Mouse (Mus musculus): ENCODE measurements around the gene Ppp1r13l. TPM values are rescaled to one million over a fixed set of nuclear protein-coding genes. Genes with fewer than 3 reads are reported as not detected.

Ppp1r13l gene
- polyA plus RNA-seq, 1 experiment from 2014 or later, result 4.1 TPM

DNA sequence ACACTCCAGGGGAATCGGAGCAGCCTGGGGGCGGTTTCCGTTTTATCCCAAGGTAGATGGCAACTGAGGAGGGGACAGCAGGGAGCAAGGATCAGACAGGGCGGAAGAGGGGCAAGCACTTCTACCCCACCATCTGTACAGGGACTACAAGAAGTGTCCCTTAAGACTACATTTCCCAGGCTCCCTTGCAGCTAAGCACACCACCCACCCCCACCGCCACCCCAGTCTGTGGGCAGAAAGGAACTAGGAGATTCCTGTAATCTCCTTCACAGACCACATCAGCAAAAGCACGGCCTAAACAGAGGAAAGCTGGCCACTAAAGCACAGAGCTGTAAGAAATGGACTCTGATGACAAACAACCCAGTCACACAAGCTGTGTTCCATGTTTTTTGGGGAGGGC is 66.8 kb downstream of the Ppp1r13l start:
- H3K9ac ChIP-seq (replicated peaks), result 0 out of 2 replicates have a peak overlapping the region, but pooled peaks have one; percentile 24
- no peak overlapping the region for H3K4me2 ChIP-seq (replicated peaks)
- no peak for ATAC-seq (ENCODE audit: low FRiP score, low read depth)
- peaks cover 19% of the 10 kb centered on the region for H3K27me3 ChIP-seq
- no peak overlapping the region for H3K4me3 ChIP-seq
- peaks cover 65% of the 10 kb centered on the region for H3K36me3 ChIP-seq
- no peaks in the 10 kb centered on the region for H3K4me1 ChIP-seq
- H3K9me3 ChIP-seq, result no peaks in the 10 kb centered on the region
- 58% methylated on average over 6 of the region's 6 CpGs for WGBS
- H3K27ac ChIP-seq (replicated peaks), result no peak overlapping the region

DNA sequence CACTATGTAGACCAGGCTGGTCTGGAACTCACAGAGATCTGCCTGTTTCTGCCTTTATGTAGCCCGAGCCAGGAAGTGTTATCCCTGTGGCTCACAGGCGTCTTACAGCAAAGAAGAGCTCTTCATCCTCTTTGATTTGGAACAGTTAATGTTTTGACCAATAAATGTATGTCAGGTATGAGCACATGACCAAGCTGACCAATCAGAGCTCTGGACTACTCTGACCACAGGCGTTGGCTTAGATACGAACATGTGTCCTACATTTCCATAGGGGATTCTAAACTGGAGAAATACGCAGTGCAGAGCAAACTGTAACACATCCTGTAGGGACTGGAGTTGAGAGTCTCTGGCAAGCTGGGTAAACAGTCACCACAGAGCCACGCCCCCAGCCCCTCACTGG is 67.3 kb downstream of the Ppp1r13l start:
- no peak for ATAC-seq (ENCODE audit: low FRiP score, low read depth)
- Histone ChIP-seq H3K4me3 (no peak overlapping the region), H3K9me3 (no peaks in the 10 kb centered on the region), H3K36me3 (peaks cover 71% of the 10 kb centered on the region), H3K9ac (replicated peaks) (no peak overlapping the region), H3K27me3 (peaks cover 13% of the 10 kb centered on the region), H3K4me1 (no peaks in the 10 kb centered on the region), H3K4me2 (replicated peaks) (no peak overlapping the region), H3K27ac (replicated peaks) (no peak overlapping the region)
- 91% methylated on average over 6 of the region's 6 CpGs for WGBS

MicroRNAs within 50 kb of the gene (microRNA counts, 519-probe panel; counts per million panel counts)
- microRNA mmu-miR-343, result not detected

Small RNA genes within 50 kb of the gene (microRNA-seq; reads per million reads assigned to microRNA genes)
- gene Mir343, result not detected

Other genes with a start within 250 kb of the Ppp1r13l start
- 1.1 and 1.3 TPM in 2 replicates for gene Gm4969, start 241.4 kb upstream of the Ppp1r13l start, polyA plus RNA-seq (2016; fragmentation: Nextera tagmentation; extraction: Ambion mirVana)
- gene Fbxo46, start 239.9 kb upstream of the Ppp1r13l start, polyA plus RNA-seq (2016; fragmentation: Nextera tagmentation; extraction: Ambion mirVana), result 20.6 and 21.9 TPM in 2 replicates
- gene Qpctl, start 210.5 kb upstream of the Ppp1r13l start, polyA plus RNA-seq (2016; fragmentation: Nextera tagmentation; extraction: Ambion mirVana), result 21.0 and 22.0 TPM in 2 replicates
- gene Snrpd2, start 210.0 kb upstream of the Ppp1r13l start, polyA plus RNA-seq (2016; fragmentation: Nextera tagmentation; extraction: Ambion mirVana), result 136 and 139 TPM in 2 replicates
- 2.1 and 3.4 TPM in 2 replicates for gene Gipr, start 193.6 kb upstream of the Ppp1r13l start, polyA plus RNA-seq (2016; fragmentation: Nextera tagmentation; extraction: Ambion mirVana)
- 5.4 and 6.0 TPM in 2 replicates for gene Eml2, start 183.3 kb upstream of the Ppp1r13l start, polyA plus RNA-seq (2016; fragmentation: Nextera tagmentation; extraction: Ambion mirVana)
- 1.6 and 2.0 TPM in 2 replicates for gene Gpr4, start 147.2 kb upstream of the Ppp1r13l start, polyA plus RNA-seq (2016; fragmentation: Nextera tagmentation; extraction: Ambion mirVana)
- gene Opa3, start 131.4 kb upstream of the Ppp1r13l start, polyA plus RNA-seq (2016; fragmentation: Nextera tagmentation; extraction: Ambion mirVana), result 41.8 and 43.7 TPM in 2 replicates
- gene Vasp, start 87.9 kb upstream of the Ppp1r13l start, polyA plus RNA-seq (2016; fragmentation: Nextera tagmentation; extraction: Ambion mirVana), result 44.9 and 47.1 TPM in 2 replicates
- 0.20 and 0.32 TPM in 2 replicates for gene Ppm1n, start 79.7 kb upstream of the Ppp1r13l start, polyA plus RNA-seq (2016; fragmentation: Nextera tagmentation; extraction: Ambion mirVana)
- gene Rtn2, start 77.1 kb upstream of the Ppp1r13l start, polyA plus RNA-seq (2016; fragmentation: Nextera tagmentation; extraction: Ambion mirVana), result 74.6 and 79.7 TPM in 2 replicates
- 0.20 TPM in 1 of 2 replicates, not detected in the other for gene Fosb, start 49.7 kb upstream of the Ppp1r13l start, polyA plus RNA-seq (2016; fragmentation: Nextera tagmentation; extraction: Ambion mirVana)
- gene Ercc1, start 15.0 kb upstream of the Ppp1r13l start, polyA plus RNA-seq (2016; fragmentation: Nextera tagmentation; extraction: Ambion mirVana), result 103 and 114 TPM in 2 replicates
- 19.1 and 20.6 TPM in 2 replicates for gene Cd3eap, start 266 bp upstream of the Ppp1r13l start, polyA plus RNA-seq (2016; fragmentation: Nextera tagmentation; extraction: Ambion mirVana)
- 27.5 and 30.3 TPM in 2 replicates for gene Ercc2, start 22.3 kb downstream of the Ppp1r13l start, polyA plus RNA-seq (2016; fragmentation: Nextera tagmentation; extraction: Ambion mirVana)
- gene Klc3, start 44.4 kb downstream of the Ppp1r13l start, polyA plus RNA-seq (2016; fragmentation: Nextera tagmentation; extraction: Ambion mirVana), result 1.1 and 2.7 TPM in 2 replicates
- 0.12 TPM in 1 of 2 replicates, not detected in the other for gene Ckm, start 45.0 kb downstream of the Ppp1r13l start, polyA plus RNA-seq (2016; fragmentation: Nextera tagmentation; extraction: Ambion mirVana)
- 16.4 and 20.9 TPM in 2 replicates for gene Mark4, start 99.1 kb downstream of the Ppp1r13l start, polyA plus RNA-seq (2016; fragmentation: Nextera tagmentation; extraction: Ambion mirVana)
- gene Exoc3l2, start 103.6 kb downstream of the Ppp1r13l start, polyA plus RNA-seq (2016; fragmentation: Nextera tagmentation; extraction: Ambion mirVana), result 0.42 and 0.61 TPM in 2 replicates
- gene Bloc1s3, start 148.6 kb downstream of the Ppp1r13l start, polyA plus RNA-seq (2016; fragmentation: Nextera tagmentation; extraction: Ambion mirVana), result 4.3 and 5.0 TPM in 2 replicates
- gene Trappc6a, start 148.6 kb downstream of the Ppp1r13l start, polyA plus RNA-seq (2016; fragmentation: Nextera tagmentation; extraction: Ambion mirVana), result 41.5 and 41.7 TPM in 2 replicates
- 0.06 TPM in 1 of 2 replicates, not detected in the other for gene Nkpd1, start 158.1 kb downstream of the Ppp1r13l start, polyA plus RNA-seq (2016; fragmentation: Nextera tagmentation; extraction: Ambion mirVana)
- 37.2 and 38.8 TPM in 2 replicates for gene Ppp1r37, start 203.3 kb downstream of the Ppp1r13l start, polyA plus RNA-seq (2016; fragmentation: Nextera tagmentation; extraction: Ambion mirVana)
- gene Zfp296, start 217.5 kb downstream of the Ppp1r13l start, polyA plus RNA-seq (2016; fragmentation: Nextera tagmentation; extraction: Ambion mirVana), result 0.14 and 0.27 TPM in 2 replicates
- 129 and 132 TPM in 2 replicates for gene Gemin7, start 217.8 kb downstream of the Ppp1r13l start, polyA plus RNA-seq (2016; fragmentation: Nextera tagmentation; extraction: Ambion mirVana)
- gene Clasrp, start 244.7 kb downstream of the Ppp1r13l start, polyA plus RNA-seq (2016; fragmentation: Nextera tagmentation; extraction: Ambion mirVana), result 71.7 and 74.3 TPM in 2 replicates

Measured in midbrain, embryonic 12.5 days (tissue).